Mouse (Mus musculus): ENCODE measurements at regions not wholly inside any gene's neighbourhood (a gene's known extent, or its start where the extent isn't known, plus 50 kb on each side); places are given as distances from the start of the nearest gene placed in this dataset.

- WGBS: 44% methylated on average over 1 of the region's 1 CpGs
- Histone ChIP-seq H3K4me1 (replicated peaks) (no peaks in the 10 kb centered on the region), H3K27ac (no peak overlapping the region), H3K4me3 (replicated peaks) (no peak overlapping the region), H3K36me3 (no peaks in the 10 kb centered on the region), H3K9me3 (no peaks in the 10 kb centered on the region), H3K4me2 (replicated peaks) (no peak overlapping the region), H3K27me3 (replicated peaks) (no peaks in the 10 kb centered on the region), H3K9ac (no peak overlapping the region)
- no peak for ATAC-seq
Observed at GRCm38 (mm10) chr6:6779157-6779556, 84.0 kb upstream of the Dlx6 start.

- Histone ChIP-seq H3K36me3 (no peaks in the 10 kb centered on the region), H3K4me2 (replicated peaks) (no peak overlapping the region), H3K9ac (no peak overlapping the region), H3K27ac (no peak overlapping the region), H3K27me3 (replicated peaks) (no peaks in the 10 kb centered on the region), H3K4me1 (replicated peaks) (no peaks in the 10 kb centered on the region), H3K4me3 (replicated peaks) (no peak overlapping the region), H3K9me3 (no peaks in the 10 kb centered on the region)
- no peak for ATAC-seq
- WGBS: 60% methylated on average over 3 of the region's 3 CpGs
Observed at GRCm38 (mm10) chr6:6781556-6781955, 81.6 kb upstream of the Dlx6 start.

GRCm38 (mm10) chr6:6785939-6786490 lies 77.1 kb upstream of the Dlx6 start:
- Histone ChIP-seq H3K4me1 (replicated peaks) (no peaks in the 10 kb centered on the region), H3K36me3 (no peaks in the 10 kb centered on the region), H3K9ac (no peak overlapping the region), H3K27me3 (replicated peaks) (no peaks in the 10 kb centered on the region), H3K4me2 (replicated peaks) (no peak overlapping the region), H3K4me3 (replicated peaks) (no peak overlapping the region), H3K9me3 (no peaks in the 10 kb centered on the region), H3K27ac (no peak overlapping the region)
- WGBS: 35% methylated on average over 1 of the region's 1 CpGs
- no peak for ATAC-seq

DNA sequence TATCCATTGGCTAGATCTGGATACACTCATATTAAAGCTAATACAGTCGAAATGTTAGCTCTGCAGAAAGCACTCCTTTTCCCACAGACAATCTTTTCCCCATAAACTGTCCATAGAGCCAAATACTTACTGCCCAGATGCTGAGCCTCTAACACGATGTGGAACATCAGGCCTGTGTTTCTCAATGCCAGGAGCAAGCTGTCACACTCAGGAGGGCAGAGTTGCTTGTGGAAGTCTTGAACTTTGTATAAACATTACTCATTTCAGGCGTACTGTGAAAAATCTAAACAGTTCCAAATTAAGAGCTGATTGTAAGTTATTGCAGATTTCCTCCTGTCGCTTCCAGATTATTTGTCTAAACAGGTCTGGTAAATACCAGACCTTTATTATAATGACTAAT lies 75.6 kb upstream of the Dlx6 start:
- 28% methylated on average over 4 of the region's 4 CpGs for WGBS
- H3K9ac ChIP-seq: no peak overlapping the region
- no peaks in the 10 kb centered on the region for H3K36me3 ChIP-seq
- no peak overlapping the region for H3K27ac ChIP-seq
- no peak for ATAC-seq
- no peak overlapping the region for H3K4me2 ChIP-seq (replicated peaks)
- no peaks in the 10 kb centered on the region for H3K9me3 ChIP-seq
- no peaks in the 10 kb centered on the region for H3K27me3 ChIP-seq (replicated peaks)
- no peaks in the 10 kb centered on the region for H3K4me1 ChIP-seq (replicated peaks)
- H3K4me3 ChIP-seq (replicated peaks): no peak overlapping the region

- Histone ChIP-seq H3K9me3 (no peaks in the 10 kb centered on the region), H3K9ac (no peak overlapping the region), H3K4me1 (replicated peaks) (0 out of 2 replicates have a peak, but pooled peaks cover 2% of the 10 kb centered on the region), H3K27me3 (replicated peaks) (no peaks in the 10 kb centered on the region), H3K27ac (no peak overlapping the region), H3K4me2 (replicated peaks) (no peak overlapping the region), H3K36me3 (no peaks in the 10 kb centered on the region), H3K4me3 (replicated peaks) (no peak overlapping the region)
- ATAC-seq: no peak
- WGBS: 32% methylated on average over 6 of the region's 6 CpGs
Observed at GRCm38 (mm10) chr6:6794320-6795018, 68.7 kb upstream of the Dlx6 start.

DNA sequence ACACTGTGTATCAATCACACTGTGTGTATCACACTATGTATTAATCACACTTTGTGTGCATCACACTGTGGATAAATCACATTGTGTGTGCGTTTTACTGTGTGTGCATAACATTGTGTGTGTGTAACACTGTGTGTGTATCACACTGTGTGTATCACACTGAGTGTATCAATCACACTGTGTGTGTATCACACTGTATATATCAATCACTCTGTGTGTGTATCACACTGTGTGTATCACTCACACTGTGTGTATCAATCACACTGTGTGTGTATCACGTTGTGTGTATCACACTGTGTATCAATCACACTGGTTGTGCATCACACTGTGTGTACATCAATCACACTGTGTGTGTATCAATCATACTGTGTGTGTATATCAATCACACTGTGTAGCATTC lies 62.8 kb upstream of the Dlx6 start:
- H3K36me3 ChIP-seq: no peaks in the 10 kb centered on the region
- no peaks in the 10 kb centered on the region for H3K27me3 ChIP-seq (replicated peaks)
- H3K9me3 ChIP-seq: no peaks in the 10 kb centered on the region
- H3K27ac ChIP-seq: no peak overlapping the region
- H3K4me3 ChIP-seq (replicated peaks): no peak overlapping the region
- no peaks in the 10 kb centered on the region for H3K4me1 ChIP-seq (replicated peaks)
- no peak overlapping the region for H3K4me2 ChIP-seq (replicated peaks)
- ATAC-seq: no peak
- 94% methylated on average over 2 of the region's 2 CpGs for WGBS
- no peak overlapping the region for H3K9ac ChIP-seq

GRCm38 (mm10) chr6:6801563-6802259 lies 61.4 kb upstream of the Dlx6 start:
- ATAC-seq: no peak
- no peak overlapping the region for H3K4me3 ChIP-seq (replicated peaks)
- no peaks in the 10 kb centered on the region for H3K9me3 ChIP-seq
- no peaks in the 10 kb centered on the region for H3K36me3 ChIP-seq
- no peaks in the 10 kb centered on the region for H3K4me1 ChIP-seq (replicated peaks)
- no peak overlapping the region for H3K4me2 ChIP-seq (replicated peaks)
- 85% methylated on average over 15 of the region's 15 CpGs for WGBS
- no peak overlapping the region for H3K27ac ChIP-seq
- H3K9ac ChIP-seq: no peak overlapping the region
- H3K27me3 ChIP-seq (replicated peaks): no peaks in the 10 kb centered on the region
